Mouse (Mus musculus): ENCODE data around the gene Ccdc148.

Ccdc148 gene

GRCm38 (mm10) chr2:59160605-59160963, at the start of gene Ccdc148, which contains the start of gene Pkp4:
Ccdc148 (minus strand) TSS chr2:59160683.
Pkp4 (plus strand) TSS chr2:59160850.
- DNase-seq (ENCODE audit: low read depth, low spot score), result peak; percentile 92

GRCm38 (mm10) chr2:59208276-59208675, 47.8 kb upstream of the Ccdc148 start:
- DNase-seq (ENCODE audit: low read depth, low spot score), result no peak

GRCm38 (mm10) chr2:59207725-59208124, 47.2 kb upstream of the Ccdc148 start:
- no peak for DNase-seq (ENCODE audit: low read depth, low spot score)

GRCm38 (mm10) chr2:59207240-59207639, 46.8 kb upstream of the Ccdc148 start:
- DNase-seq (ENCODE audit: low read depth, low spot score), result no peak

- DNase-seq (ENCODE audit: low read depth, low spot score), result no peak
Measured at GRCm38 (mm10) chr2:59206190-59206589, 45.7 kb upstream of the Ccdc148 start.

GRCm38 (mm10) chr2:59205092-59205491, 44.6 kb upstream of the Ccdc148 start:
- DNase-seq (ENCODE audit: low read depth, low spot score), result no peak

GRCm38 (mm10) chr2:59203627-59204425, 43.3 kb upstream of the Ccdc148 start:
- no peak for DNase-seq (ENCODE audit: low read depth, low spot score)

GRCm38 (mm10) chr2:59202930-59203329, 42.4 kb upstream of the Ccdc148 start:
- no peak for DNase-seq (ENCODE audit: low read depth, low spot score)

- DNase-seq (ENCODE audit: low read depth, low spot score), result no peak
Measured at GRCm38 (mm10) chr2:59200511-59200910, 40.0 kb upstream of the Ccdc148 start.

GRCm38 (mm10) chr2:59199476-59199976, 39.0 kb upstream of the Ccdc148 start:
- no peak for DNase-seq (ENCODE audit: low read depth, low spot score)

GRCm38 (mm10) chr2:59197156-59197555, 36.7 kb upstream of the Ccdc148 start:
- DNase-seq (ENCODE audit: low read depth, low spot score), result no peak

- DNase-seq (ENCODE audit: low read depth, low spot score), result no peak
Measured at GRCm38 (mm10) chr2:59193117-59193516, 32.6 kb upstream of the Ccdc148 start.

- no peak for DNase-seq (ENCODE audit: low read depth, low spot score)
Measured at GRCm38 (mm10) chr2:59191466-59191865, 31.0 kb upstream of the Ccdc148 start.

- DNase-seq (ENCODE audit: low read depth, low spot score), result no peak
Measured at GRCm38 (mm10) chr2:59190186-59190585, 29.7 kb upstream of the Ccdc148 start.

- DNase-seq (ENCODE audit: low read depth, low spot score), result no peak
Measured at GRCm38 (mm10) chr2:59189661-59190185, 29.2 kb upstream of the Ccdc148 start.

GRCm38 (mm10) chr2:59188306-59188705, 27.8 kb upstream of the Ccdc148 start:
- no peak for DNase-seq (ENCODE audit: low read depth, low spot score)

- DNase-seq (ENCODE audit: low read depth, low spot score), result no peak
Measured at GRCm38 (mm10) chr2:59186966-59187365, 26.5 kb upstream of the Ccdc148 start.

GRCm38 (mm10) chr2:59186122-59186521, 25.6 kb upstream of the Ccdc148 start:
- DNase-seq (ENCODE audit: low read depth, low spot score), result no peak

- DNase-seq (ENCODE audit: low read depth, low spot score), result no peak
Measured at GRCm38 (mm10) chr2:59184107-59185064, 23.9 kb upstream of the Ccdc148 start.

GRCm38 (mm10) chr2:59183541-59183940, 23.1 kb upstream of the Ccdc148 start:
- DNase-seq (ENCODE audit: low read depth, low spot score), result no peak

GRCm38 (mm10) chr2:59181321-59182113, 21.0 kb upstream of the Ccdc148 start:
- DNase-seq (ENCODE audit: low read depth, low spot score), result no peak
